Mouse (Mus musculus) midbrain, postnatal 0 days (tissue): ENCODE results near the gene Kif3a. TPM values are rescaled to one million over a fixed set of nuclear protein-coding genes. Genes with fewer than 3 reads are reported as not detected.
A peak's percentile ranks its signal among the peaks of the same experiment; 100 is the strongest.

ENCODE experiments used
- ATAC-seq: fragments of 200-750 bp; cut with Nextera tagmentation; 2 replicates; pipeline ENCODE4 v1.8.0; 2017; ENCODE audit warnings: moderate number of reproducible peaks, mild to moderate bottlenecking, moderate TSS enrichment, moderate library complexity; ENCODE audit not compliant: low FRiP score
- DNase-seq: peaks from one replicate; pipeline ENCODE4 v3.0.0-alpha.2; 2015; ENCODE audit warnings: low spot score
- H3K27ac ChIP-seq: fragments of 300-500 bp; sonication (generic); 2 replicates; pipeline ENCODE4 v1.5.1; 2014; ENCODE audit warnings: low read depth, mild to moderate bottlenecking, low read length, mixed read lengths
- H3K27me3 ChIP-seq: fragments of 300-500 bp; sonication (generic); 2 replicates; pipeline ENCODE4 v1.6.1; 2014; ENCODE audit warnings: low read length, control low read depth, mixed read lengths; ENCODE audit not compliant: insufficient read depth
- H3K36me3 ChIP-seq: fragments of 300-500 bp; sonication (generic); 2 replicates; pipeline ENCODE4 v1.6.1; 2014; ENCODE audit warnings: low read length, control low read depth, mixed read lengths; ENCODE audit not compliant: insufficient read depth
- H3K4me1 ChIP-seq: fragments of 300-500 bp; sonication (generic); 2 replicates; pipeline ENCODE4 v1.6.1; 2014; ENCODE audit warnings: mild to moderate bottlenecking, control low read depth, antibody characterized with exemption, low read length, mixed read lengths; ENCODE audit not compliant: insufficient read depth
- H3K4me2 ChIP-seq: fragments of 300-500 bp; sonication (generic); 2 replicates; pipeline ENCODE4 v1.6.1; 2014; ENCODE audit warnings: low read depth, mild to moderate bottlenecking, low read length, mixed read lengths; ENCODE audit not compliant: poor library complexity, severe bottlenecking
- H3K4me3 ChIP-seq: fragments of 300-500 bp; sonication (generic); 2 replicates; pipeline ENCODE4 v1.5.1; 2014; ENCODE audit warnings: low read depth, mild to moderate bottlenecking, low read length, moderate library complexity
- H3K9ac ChIP-seq: fragments of 300-500 bp; sonication (generic); replicated peaks from 2 replicates; pipeline ENCODE4 v1.6.1; 2014; ENCODE audit warnings: mild to moderate bottlenecking, low read length, moderate library complexity, mixed read lengths; ENCODE audit not compliant: poor library complexity, severe bottlenecking
- H3K9me3 ChIP-seq: fragments of 300-500 bp; sonication (generic); 2 replicates; pipeline ENCODE4 v1.6.1; 2016; ENCODE audit warnings: low read length, control low read depth
- CTCF ChIP-seq: IDR thresholded peaks from 2 replicates; pipeline ENCODE4 v1.5.1; 2016; ENCODE audit warnings: antibody characterized with exemption, mild to moderate bottlenecking
- WGBS: fragments of 180-500 bp; shearing (Covaris S2); extraction: QIAGEN DNeasy Blood & Tissue Kit; methylation state at CpG from one replicate; pipeline ENCODE4 v1.1.7; 2014; 5-methylcytosine and 5-hydroxymethylcytosine counted together
- polyA plus RNA-seq: library from polyadenylated mRNA; unstranded; fragments of >200 nt; fragmentation: Nextera tagmentation; extraction: Ambion mirVana; gene quantifications from 2 replicates; pipeline ENCODE4 v1.2.1, GENCODE M21; 2015
- total RNA-seq: library from RNA; depleted of rRNA; stranded (reverse); fragments of >200 nt; gene quantifications from 2 replicates; pipeline ENCODE4 v1.2.3, GENCODE M21; 2014

The Kif3a gene
- total and polyA plus RNA-seq, 2 experiments from 2014 or later, result 114 to 386 TPM

DNA sequence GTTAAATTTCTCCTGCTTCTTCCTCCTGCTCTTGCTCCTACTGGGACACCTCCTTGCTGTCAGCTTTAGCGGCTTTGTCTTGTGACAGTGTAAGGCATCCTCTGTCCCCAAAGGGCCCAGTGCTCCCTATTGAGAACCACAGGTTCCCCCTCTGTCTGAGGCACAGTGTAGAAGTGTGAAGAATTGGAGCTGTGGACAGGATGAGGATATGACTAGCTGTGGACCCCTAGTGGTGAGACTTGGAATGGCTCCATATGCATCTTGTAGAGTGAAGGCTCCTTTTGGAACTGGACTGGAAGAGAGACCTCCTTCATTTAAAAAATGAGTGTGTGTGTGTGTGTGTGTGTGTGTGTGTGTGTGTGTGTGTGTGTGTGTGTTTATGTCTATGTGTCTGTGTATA lies 60.7 kb downstream of the Kif3a start:
- no peak for ATAC-seq

DNA sequence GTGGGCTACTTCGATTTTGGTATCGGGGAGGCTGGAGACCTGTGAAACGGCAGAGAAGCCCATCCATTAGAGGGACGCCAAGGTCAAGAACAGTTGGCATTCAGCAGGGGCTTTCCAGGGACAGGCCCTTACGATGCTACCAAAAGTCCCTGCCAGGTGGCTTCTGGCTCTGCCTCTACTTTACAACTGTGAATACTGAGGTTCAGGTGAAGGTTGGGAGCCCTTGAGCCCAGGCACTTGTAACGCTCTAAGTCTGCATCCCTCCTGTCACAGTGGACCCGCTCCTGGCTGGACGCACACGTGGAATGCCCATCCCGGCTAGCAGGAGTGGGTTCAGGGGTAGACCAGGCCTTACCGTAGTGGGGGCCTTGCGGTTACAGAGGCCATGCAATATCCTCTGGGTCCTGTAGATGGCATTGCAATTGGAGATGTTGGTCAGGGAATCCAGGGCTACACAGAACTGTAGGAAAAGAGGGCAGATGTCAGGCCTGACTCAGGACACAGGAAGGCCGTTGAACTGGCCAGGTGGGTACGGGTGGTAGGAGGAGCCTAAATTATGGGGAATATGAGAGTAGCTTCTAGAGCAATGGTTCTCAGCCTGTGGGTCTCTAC lies 65.0 kb downstream of the Kif3a start:
- WGBS, result 76% methylated on average over 14 of the region's 14 CpGs
- Histone ChIP-seq H3K36me3 (no peaks in the 10 kb centered on the region), H3K4me1 (no peaks in the 10 kb centered on the region), H3K9ac (no peak overlapping the region), H3K4me3 (no peak overlapping the region), H3K4me2 (no peak overlapping the region), H3K27ac (no peak overlapping the region), H3K27me3 (peaks cover 5% of the 10 kb centered on the region; the same call in 1 of the 2 replicates), H3K9me3 (no peaks in the 10 kb centered on the region)
- ATAC-seq (no peak), DNase-seq (no peak)
- peak; percentile 61 for TF ChIP-seq CTCF

More for the DNA sequence above, 60.7 kb downstream of the Kif3a start:
- no peaks in the 10 kb centered on the region for H3K4me1 ChIP-seq
- H3K36me3 ChIP-seq, result no peaks in the 10 kb centered on the region
- H3K4me3 ChIP-seq, result no peak overlapping the region
- H3K27me3 ChIP-seq, result no peaks in the 10 kb centered on the region
- H3K9ac ChIP-seq, result no peak overlapping the region
- peak; percentile 89 for DNase-seq
- no peak overlapping the region for H3K4me2 ChIP-seq
- WGBS, result 26% methylated on average over 1 of the region's 1 CpGs
- peak; percentile 89 for TF ChIP-seq CTCF
- H3K27ac ChIP-seq, result no peak overlapping the region
- no peaks in the 10 kb centered on the region for H3K9me3 ChIP-seq

DNA sequence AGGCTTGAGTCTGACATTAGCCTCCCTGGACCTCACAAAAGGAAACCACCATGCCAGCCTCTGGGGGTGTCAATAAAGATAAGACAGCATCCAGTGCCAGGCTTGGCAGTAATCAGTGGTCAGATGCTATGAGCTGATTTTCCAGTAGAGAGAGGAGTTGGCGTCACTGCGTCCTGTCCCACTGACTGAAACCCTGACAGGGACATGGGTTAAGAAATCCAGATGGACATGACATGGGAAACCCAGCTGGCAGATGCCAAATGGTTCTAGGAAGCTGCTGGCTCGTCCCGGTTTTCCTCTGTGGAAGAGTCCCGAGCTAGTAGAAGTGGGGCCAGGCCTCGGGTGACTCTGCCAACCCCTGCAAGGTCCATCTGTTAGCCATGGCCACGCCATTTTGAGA lies 66.5 kb downstream of the Kif3a start:
- Histone ChIP-seq H3K27me3 (peaks cover 5% of the 10 kb centered on the region; the same call in 1 of the 2 replicates), H3K36me3 (no peaks in the 10 kb centered on the region), H3K4me3 (no peak overlapping the region), H3K9ac (no peak overlapping the region), H3K27ac (no peak overlapping the region), H3K9me3 (no peaks in the 10 kb centered on the region), H3K4me1 (no peaks in the 10 kb centered on the region), H3K4me2 (no peak overlapping the region)
- ATAC-seq, result no peak
- TF ChIP-seq CTCF, result no peak
- no peak for DNase-seq
- WGBS, result 90% methylated on average over 7 of the region's 7 CpGs

DNA sequence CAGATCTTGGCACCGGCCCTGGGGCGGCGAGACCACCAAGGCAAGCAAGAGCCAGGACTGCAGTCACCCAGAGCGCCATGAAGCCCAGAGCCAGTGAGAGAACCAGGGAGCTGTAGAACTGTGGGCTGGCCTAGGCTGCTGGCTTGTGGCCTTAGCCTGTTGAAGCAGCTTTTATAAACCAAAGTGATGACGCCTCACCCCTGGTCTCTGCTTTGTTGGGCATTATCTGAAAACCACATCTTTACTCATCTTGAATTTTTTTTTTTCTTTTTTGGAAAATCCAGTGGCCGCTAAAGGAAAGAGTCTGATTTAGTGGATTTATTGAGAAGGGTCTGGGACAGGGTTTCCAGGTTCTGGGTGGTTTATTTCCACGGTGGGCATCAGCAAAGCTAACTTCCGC lies 67.4 kb downstream of the Kif3a start, which contains the start of gene Il13:
Il13 (minus strand) TSS at position 147 of the 400 bp plus-strand sequence.
- no peak for DNase-seq
- H3K4me3 ChIP-seq, result no peak within 1 kb of the TSS
- no peak within 1 kb of the TSS for H3K4me2 ChIP-seq
- no peaks in the 10 kb centered on the region for H3K36me3 ChIP-seq
- no peaks in the 10 kb centered on the region for H3K4me1 ChIP-seq
- no peak for TF ChIP-seq CTCF
- ATAC-seq, result no peak
- no peak within 1 kb of the TSS for H3K9ac ChIP-seq
- H3K27me3 ChIP-seq, result peaks cover 5% of the 10 kb centered on the region; the same call in 1 of the 2 replicates
- H3K27ac ChIP-seq, result no peak within 1 kb of the TSS
- no peaks in the 10 kb centered on the region for H3K9me3 ChIP-seq
- 95% methylated on average over 8 of the region's 8 CpGs for WGBS

DNA sequence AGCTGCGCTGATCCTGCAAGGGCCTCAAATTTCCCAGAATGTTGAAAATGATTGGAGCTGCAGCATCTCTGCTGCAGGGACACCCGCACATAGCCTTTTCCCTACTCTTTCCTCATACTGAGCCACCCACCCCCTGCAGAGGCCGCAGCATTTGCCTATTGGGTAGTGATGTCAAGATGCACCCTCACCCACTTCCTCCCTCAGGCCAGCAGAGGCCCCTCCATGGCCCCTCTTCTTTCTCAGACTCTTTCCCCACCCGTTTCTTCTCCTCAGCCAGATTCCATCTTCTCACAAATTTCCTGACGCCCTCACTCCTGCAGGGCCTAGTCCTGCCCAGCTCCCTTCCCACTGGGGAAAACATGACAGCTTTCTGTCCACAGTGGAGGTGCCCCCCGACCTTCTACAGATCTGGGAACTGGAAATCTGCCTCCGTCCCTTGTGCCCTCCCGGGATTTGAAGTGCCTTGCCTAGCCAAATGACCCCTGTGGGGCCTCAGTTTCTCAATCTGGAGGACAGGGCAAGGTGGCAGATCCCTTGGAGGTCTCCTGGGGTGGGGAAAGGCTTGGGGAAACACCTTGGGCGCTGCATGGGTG lies 68.5 kb downstream of the Kif3a start:
- Histone ChIP-seq H3K4me2 (peak overlapping the region; percentile 75), H3K9ac (no peak overlapping the region; the same call in 1 of the 2 replicates), H3K4me3 (peak overlapping the region; percentile 35), H3K4me1 (no peaks in the 10 kb centered on the region), H3K9me3 (no peaks in the 10 kb centered on the region), H3K36me3 (no peaks in the 10 kb centered on the region), H3K27me3 (peaks cover 5% of the 10 kb centered on the region; the same call in 1 of the 2 replicates), H3K27ac (no peak overlapping the region)
- no peak for ATAC-seq
- TF ChIP-seq CTCF, result no peak
- 44% methylated on average over 9 of the region's 9 CpGs for WGBS
- DNase-seq, result no peak

DNA sequence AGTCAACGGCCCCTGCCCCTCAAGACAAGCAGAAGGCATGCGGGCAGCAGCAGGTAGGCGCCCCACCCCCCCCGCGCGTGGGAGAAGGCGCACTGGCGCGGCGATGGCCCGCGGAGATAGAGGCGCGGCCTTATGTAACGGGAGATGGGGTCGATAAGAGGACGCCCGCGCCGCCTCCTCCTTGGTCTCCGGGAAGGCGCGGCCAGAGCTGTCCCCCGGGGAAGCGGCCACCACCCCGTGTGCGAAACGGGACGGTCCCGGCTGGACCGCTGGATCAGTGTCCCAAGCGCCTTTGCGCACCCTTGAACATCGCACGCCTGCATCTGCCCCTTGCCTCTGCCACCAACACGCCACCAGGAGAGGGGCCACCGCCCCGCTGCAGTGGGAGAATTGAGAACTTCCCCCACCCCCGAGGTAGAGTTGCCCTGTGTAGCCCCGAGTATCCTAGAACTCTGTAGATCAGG lies 69.0 kb downstream of the Kif3a start:
- peak overlapping the region; percentile 44; the same call in 1 of the 2 replicates for H3K9ac ChIP-seq
- ATAC-seq (no peak), DNase-seq (no peak)
- WGBS, result 3% methylated on average over 37 of the region's 40 CpGs
- H3K4me3 ChIP-seq, result peak overlapping the region; percentile 35
- peak overlapping the region; percentile 75 for H3K4me2 ChIP-seq
- H3K4me1 ChIP-seq, result no peaks in the 10 kb centered on the region
- TF ChIP-seq CTCF, result no peak
- no peaks in the 10 kb centered on the region for H3K36me3 ChIP-seq
- H3K27ac ChIP-seq, result no peak overlapping the region
- peaks cover 5% of the 10 kb centered on the region; the same call in 1 of the 2 replicates for H3K27me3 ChIP-seq
- no peaks in the 10 kb centered on the region for H3K9me3 ChIP-seq
